Mouse (Mus musculus) frontal cortex, postnatal 10 days (tissue): ENCODE data around the gene Cdkal1.

Experiments
- DNase-seq, 2 experiments: peaks; one replicate each; pipeline ENCODE4 v3.0.0; 2022; ENCODE audit warnings: low spot score in 2 of 2, mixed read lengths in 1 of 2

Cdkal1 gene

DNA sequence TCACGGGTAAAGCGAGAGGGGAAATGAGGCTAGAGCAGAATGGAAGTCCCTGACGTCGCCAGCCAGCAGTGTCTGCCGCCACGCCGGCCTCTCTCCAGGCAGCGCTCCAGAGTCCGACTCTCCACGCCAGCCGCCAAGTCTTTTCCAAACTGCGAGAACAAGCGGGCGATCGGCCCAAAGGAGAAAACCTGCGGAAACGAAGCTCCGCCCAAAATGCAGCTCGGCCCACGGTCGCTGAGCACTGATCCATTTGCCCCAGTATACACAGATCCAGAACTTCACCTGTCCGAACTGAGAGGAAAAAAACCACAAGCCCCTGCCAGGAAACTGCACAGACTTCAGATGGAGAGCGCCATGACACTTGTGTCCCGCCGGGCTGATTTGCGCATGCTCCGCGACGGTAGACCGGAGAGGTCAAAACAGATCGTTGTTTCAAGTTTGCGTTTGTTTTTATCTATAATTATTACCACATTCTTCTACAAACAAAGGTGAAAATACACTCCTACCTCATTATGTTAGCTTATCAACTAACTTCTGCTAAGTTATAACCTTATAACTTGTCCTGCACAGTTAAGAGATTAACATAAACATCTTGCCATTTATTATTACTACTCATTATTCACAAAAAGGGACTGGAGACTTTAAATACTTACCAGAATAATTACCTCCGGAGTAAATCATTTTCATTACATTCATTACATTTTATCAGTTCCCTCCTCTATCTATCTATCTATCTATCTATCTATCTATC lies at the start of gene Cdkal1:
Gene Cdkal1 (minus strand): TSS at position 394 of the 751 bp plus-strand sequence.
- peak; percentile 67 to 80 for DNase-seq

DNA sequence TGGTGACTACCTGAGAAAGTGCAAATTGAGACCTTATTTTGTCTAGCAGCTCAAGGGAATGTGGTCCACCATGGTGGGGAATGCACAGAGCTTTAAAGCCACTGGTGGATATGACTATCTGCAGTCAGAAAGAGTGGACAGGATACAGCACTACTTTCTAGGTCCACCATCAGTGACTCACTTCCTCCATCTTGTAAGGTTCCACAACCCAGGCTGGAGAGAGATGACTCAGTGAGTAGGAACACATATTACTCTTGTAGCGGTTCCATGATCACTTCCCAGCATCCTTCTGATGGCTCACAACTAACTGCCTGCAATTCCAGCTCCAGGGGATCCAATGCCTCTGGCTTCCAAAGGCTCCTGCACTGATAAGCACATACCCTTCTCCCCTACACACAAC lies 47.9 kb upstream of the Cdkal1 start:
- DNase-seq: no peak

- no peak for DNase-seq
Observed at GRCm38 (mm10) chr13:29902676-29903075, 47.2 kb upstream of the Cdkal1 start.

DNA sequence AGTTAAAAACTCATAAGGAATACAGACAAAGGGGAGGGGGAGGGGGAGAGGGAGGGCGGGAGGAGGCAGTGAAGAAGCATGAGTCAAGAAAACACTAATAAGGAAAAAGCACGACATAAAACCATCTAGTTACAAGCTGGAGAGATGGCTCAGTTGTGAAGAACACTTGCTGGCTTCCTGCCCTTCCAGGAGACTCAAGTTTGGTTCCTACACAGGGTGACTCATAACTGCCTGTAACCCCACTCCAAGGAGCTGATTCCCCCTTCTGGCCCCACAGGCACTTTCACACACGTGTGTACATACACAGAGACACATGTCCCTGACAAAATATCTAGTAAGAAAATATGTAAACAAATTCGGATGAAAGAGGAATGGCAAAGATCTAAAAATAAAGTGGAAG lies 46.2 kb upstream of the Cdkal1 start:
- DNase-seq: no peak

GRCm38 (mm10) chr13:29866780-29867179 lies 11.3 kb upstream of the Cdkal1 start:
- DNase-seq: no peak

- DNase-seq: no peak
Observed at GRCm38 (mm10) chr13:29864331-29864730, 8.9 kb upstream of the Cdkal1 start.

DNA sequence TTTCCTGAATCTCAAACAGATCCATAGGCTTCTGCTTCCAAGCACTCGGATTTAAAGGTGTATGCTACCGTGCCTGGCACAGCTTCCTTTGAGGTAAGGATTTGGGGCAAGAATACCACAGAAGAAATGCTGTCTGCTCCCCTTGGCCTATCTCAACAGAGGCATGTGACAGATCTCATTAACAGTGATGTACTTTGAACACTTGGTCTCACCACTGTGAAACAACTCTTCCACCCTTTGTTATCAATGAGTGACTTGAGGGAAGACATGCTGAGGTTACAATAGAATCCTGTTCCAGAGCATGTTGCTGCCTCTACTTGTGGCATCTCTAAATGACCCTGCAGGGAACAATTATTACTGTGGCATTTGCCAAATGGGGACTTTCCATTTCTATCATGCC lies 4.6 kb upstream of the Cdkal1 start:
- DNase-seq: no peak

GRCm38 (mm10) chr13:29857436-29857835 lies 2.0 kb upstream of the Cdkal1 start:
- no peak for DNase-seq

DNA sequence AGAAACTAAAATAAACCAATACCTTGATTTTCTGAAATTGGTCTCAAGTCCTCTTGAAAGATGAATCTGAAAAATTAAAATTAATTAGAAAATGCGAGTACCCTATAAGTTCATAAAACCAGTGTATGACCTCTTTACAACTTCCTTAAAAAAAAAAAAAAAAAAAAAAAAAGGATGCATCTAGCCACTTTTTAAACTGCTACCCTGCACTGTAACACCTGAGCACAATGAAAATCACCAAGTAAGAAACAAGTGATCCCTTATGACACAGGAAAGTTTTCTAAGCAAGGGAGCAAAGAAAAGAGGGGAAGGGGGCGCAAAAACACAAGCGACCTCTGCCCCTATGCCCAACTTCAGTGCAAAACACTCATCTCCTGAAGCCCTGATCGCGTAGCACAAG lies 598 bp downstream of the Cdkal1 start:
- DNase-seq: no peak

- no peak for DNase-seq
Observed at GRCm38 (mm10) chr13:29838409-29839047, 16.9 kb downstream of the Cdkal1 start.

DNA sequence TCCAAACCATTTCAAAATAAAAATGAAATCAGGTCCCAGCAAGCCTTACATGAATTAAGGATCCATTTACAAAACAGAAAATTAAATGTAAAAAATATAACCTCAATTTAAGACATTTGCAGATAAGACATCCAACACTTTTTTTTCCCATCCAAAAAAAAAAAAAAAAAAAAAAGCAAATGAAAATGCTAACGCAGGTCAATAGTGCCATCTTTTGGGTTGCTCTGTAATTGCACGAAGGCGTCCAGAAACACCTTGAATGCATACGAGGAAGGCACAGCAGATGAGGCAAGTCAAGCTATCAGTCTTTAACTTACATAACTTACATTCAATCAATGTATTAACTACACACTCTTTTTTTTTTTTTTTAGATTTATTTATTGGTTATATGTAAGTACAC lies 20.3 kb downstream of the Cdkal1 start:
- DNase-seq: no peak

DNA sequence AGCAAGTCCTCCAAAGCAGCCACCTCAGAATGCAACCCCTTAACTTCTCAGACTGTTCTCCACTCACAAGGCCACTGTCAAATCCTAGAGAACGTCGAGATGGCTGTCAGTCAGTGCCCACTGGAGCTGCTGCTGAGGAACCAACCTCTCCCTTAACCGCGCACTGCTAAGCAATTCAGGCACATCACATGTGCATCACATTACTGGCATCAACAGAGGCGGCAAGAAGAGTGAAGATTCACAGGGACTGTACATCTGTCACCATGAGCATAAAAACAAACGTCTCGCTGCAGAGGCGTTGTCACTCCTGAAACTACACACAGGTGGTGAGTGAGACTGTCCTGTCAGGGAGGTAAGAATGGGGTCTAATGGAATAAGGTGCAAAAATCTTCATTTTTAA lies 21.7 kb downstream of the Cdkal1 start:
- DNase-seq: no peak

- no peak for DNase-seq
Observed at GRCm38 (mm10) chr13:29831126-29831525, 24.3 kb downstream of the Cdkal1 start.

- no peak for DNase-seq
Observed at GRCm38 (mm10) chr13:29828032-29828431, 27.4 kb downstream of the Cdkal1 start.

GRCm38 (mm10) chr13:29826469-29826868 lies 29.0 kb downstream of the Cdkal1 start:
- no peak for DNase-seq

- DNase-seq: no peak
Observed at GRCm38 (mm10) chr13:29826041-29826440, 29.4 kb downstream of the Cdkal1 start.

DNA sequence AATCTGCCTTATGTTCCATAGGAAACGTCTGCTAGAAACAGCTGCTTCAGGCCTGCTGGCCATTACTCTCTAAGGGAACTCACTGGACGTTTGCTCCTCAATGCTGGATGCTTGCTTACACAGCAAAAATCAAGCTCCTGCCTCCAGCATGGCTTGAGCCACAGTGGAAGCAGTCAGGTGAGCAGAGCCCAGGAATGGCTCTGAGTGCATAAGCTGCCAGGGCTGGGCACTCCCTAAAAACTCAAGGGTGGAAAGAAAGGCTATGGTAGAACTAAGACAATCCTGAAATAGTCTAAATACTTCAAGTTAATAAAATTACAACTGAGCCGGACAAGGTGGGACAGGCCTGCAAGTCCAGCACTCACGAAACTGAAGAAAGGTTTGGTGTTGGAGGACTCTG lies 30.7 kb downstream of the Cdkal1 start:
- no peak for DNase-seq

DNA sequence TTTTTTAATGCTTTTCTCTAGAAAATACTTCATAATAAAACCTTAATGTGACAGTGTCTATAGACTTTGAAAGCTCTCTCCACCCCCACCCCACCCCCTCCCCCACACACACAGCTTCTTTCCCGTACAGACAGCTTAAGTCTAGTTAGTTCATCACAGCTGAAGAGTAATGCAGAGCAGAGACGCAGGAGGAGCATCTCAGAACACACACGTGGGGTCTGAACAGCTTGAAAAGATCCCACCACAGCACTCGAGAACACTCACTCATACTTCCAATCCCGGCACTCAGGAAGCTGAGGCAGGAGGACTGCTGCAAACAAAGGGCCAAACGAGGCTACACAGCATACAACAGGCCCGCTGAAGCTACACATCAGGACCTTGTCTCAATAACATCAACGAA lies 31.1 kb downstream of the Cdkal1 start:
- DNase-seq: no peak

DNA sequence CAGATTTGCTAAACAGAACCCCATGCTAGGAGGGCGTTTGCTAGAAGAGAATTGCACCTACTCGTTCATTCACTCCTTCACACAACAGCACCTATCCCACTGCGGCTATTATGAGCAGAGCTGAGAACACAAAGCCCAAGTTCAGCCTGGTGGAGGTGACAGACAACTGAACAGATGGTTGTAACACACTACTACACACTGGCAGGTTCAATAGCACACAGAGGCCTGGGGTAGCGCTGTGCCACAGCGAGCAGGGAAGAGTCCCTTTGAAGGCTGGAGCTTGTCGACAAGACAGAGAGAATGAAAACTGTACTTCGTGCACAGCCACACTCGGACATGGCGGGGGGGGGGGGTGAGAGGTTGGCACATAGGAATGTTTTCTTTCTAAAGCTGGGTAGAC lies 31.6 kb downstream of the Cdkal1 start:
- DNase-seq: peak in 1 of 2 experiments; percentile 21

- no peak for DNase-seq
Observed at GRCm38 (mm10) chr13:29823487-29823886, 32.0 kb downstream of the Cdkal1 start.

GRCm38 (mm10) chr13:29819910-29820583 lies 35.4 kb downstream of the Cdkal1 start:
- DNase-seq: no peak

GRCm38 (mm10) chr13:29819147-29819546 lies 36.3 kb downstream of the Cdkal1 start:
- no peak for DNase-seq

GRCm38 (mm10) chr13:29818314-29818713 lies 37.2 kb downstream of the Cdkal1 start:
- DNase-seq: no peak
